Mouse (Mus musculus) testis, adult 2 months (tissue): ENCODE results near the gene 4933405O20Rik.

Experiments
- CTCF ChIP-seq: fragments of 200-500 bp; IDR thresholded peaks from 2 replicates; pipeline ENCODE4 v1.5.1; 2012; ENCODE audit warnings: low read depth, mild to moderate bottlenecking, inconsistent platforms, low read length, moderate library complexity; ENCODE audit not compliant: control insufficient read depth, insufficient read depth, insufficient replicate concordance
- POLR2A ChIP-seq: fragments of 200-500 bp; IDR thresholded peaks from 2 replicates; pipeline ENCODE4 v1.6.1; 2012; ENCODE audit warnings: low read depth, mild to moderate bottlenecking, inconsistent platforms, low read length, moderate library complexity; ENCODE audit not compliant: control insufficient read depth

DNA sequence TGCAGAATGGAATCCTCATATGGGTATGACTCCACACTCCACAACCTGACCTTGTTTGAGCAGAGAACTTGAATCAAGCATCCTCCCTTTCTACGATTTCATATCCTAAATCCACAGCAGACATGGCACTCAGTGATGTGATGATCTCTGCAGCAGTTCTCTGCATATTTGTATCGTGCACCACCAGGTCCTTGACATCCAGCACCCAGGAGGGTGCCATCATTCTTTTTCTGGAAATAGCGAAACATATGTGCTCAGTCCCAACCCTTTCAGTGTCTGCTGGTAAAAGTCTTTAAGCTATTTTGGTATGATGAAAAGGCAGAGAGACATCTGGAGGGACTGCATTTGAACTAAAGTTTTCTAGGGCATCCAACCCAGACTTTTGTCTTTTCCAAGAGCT is 36.3 kb upstream of the 4933405O20Rik start:
- TF ChIP-seq CTCF (no peak), POLR2A (no peak)
